Mouse (Mus musculus) neural tube, embryonic 15.5 days (tissue): ENCODE measurements at regions not wholly inside any gene's neighbourhood (a gene's known extent, or its start where the extent isn't known, plus 50 kb on each side); places are given as distances from the start of the nearest gene placed in this dataset.

Experiments
- ATAC-seq: fragments of 200-750 bp; cut with Nextera tagmentation; 2 replicates; pipeline ENCODE4 v1.8.0; 2017; ENCODE audit warnings: mild to moderate bottlenecking, moderate TSS enrichment, moderate library complexity; ENCODE audit not compliant: low FRiP score
- H3K27ac ChIP-seq: fragments of 300-500 bp; sonication (generic); replicated peaks from 2 replicates; pipeline ENCODE4 v1.5.1; 2015; ENCODE audit warnings: mild to moderate bottlenecking, inconsistent platforms
- H3K27me3 ChIP-seq: fragments of 300-500 bp; sonication (generic); replicated peaks from 2 replicates; pipeline ENCODE4 v1.6.1; 2015; ENCODE audit warnings: inconsistent platforms
- H3K36me3 ChIP-seq: fragments of 300-500 bp; sonication (generic); 2 replicates; pipeline ENCODE4 v1.6.1; 2015; ENCODE audit warnings: inconsistent platforms
- H3K4me1 ChIP-seq: fragments of 300-500 bp; sonication (generic); 2 replicates; pipeline ENCODE4 v1.6.1; 2015; ENCODE audit warnings: inconsistent platforms
- H3K4me2 ChIP-seq: fragments of 300-500 bp; sonication (generic); 2 replicates; pipeline ENCODE4 v1.6.1; 2015; ENCODE audit warnings: inconsistent platforms, mild to moderate bottlenecking, moderate library complexity
- H3K4me3 ChIP-seq: fragments of 300-500 bp; sonication (generic); replicated peaks from 2 replicates; pipeline ENCODE4 v1.5.1; 2015; ENCODE audit warnings: mild to moderate bottlenecking, inconsistent platforms
- H3K9ac ChIP-seq: fragments of 300-500 bp; sonication (generic); replicated peaks from 2 replicates; pipeline ENCODE4 v1.6.1; 2015; ENCODE audit warnings: mild to moderate bottlenecking, inconsistent platforms
- H3K9me3 ChIP-seq: fragments of 300-500 bp; sonication (generic); replicated peaks from 2 replicates; pipeline ENCODE4 v1.6.1; 2016; ENCODE audit warnings: inconsistent platforms
- WGBS: fragments of 180-500 bp; shearing (Covaris S2); methylation state at CpG from one replicate; pipeline ENCODE4 v1.1.7; 2015; ENCODE audit warnings: mixed read lengths; 5-methylcytosine and 5-hydroxymethylcytosine counted together

- Histone ChIP-seq H3K27ac (no peak overlapping the region), H3K9me3 (no peaks in the 10 kb centered on the region), H3K36me3 (no peaks in the 10 kb centered on the region), H3K9ac (no peak overlapping the region), H3K4me3 (no peak overlapping the region), H3K27me3 (no peaks in the 10 kb centered on the region), H3K4me1 (no peaks in the 10 kb centered on the region), H3K4me2 (no peak overlapping the region)
- no peak for ATAC-seq
- WGBS: 87% methylated on average over 4 of the region's 4 CpGs
These were observed 66.2 kb downstream of the A730009L09Rik start for GRCm38 (mm10) chr16:84581166-84581565.

DNA sequence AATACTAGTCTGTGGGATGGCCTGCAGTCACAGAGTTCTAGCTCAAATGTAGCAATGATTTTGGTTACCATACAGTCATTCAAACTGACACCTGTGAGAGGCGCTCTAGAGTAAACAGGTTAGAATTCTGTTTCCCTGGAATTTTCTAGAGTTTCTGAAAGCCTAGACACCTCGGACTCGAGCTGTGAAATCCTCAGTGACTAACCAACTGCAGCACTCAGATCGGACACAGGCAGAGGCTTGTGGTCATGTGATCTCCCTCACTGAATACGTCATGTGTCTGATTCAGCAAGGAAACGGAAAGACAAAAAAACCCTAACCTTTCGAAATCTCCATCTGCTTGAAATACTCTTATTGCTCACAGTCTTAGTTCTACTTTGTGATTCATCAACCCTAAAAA, 68.4 kb downstream of the A730009L09Rik start:
- Histone ChIP-seq H3K9me3 (no peaks in the 10 kb centered on the region), H3K9ac (no peak overlapping the region), H3K27me3 (no peaks in the 10 kb centered on the region), H3K4me3 (no peak overlapping the region), H3K36me3 (no peaks in the 10 kb centered on the region), H3K4me1 (no peaks in the 10 kb centered on the region), H3K27ac (no peak overlapping the region), H3K4me2 (no peak overlapping the region)
- ATAC-seq: no peak
- WGBS: 82% methylated on average over 7 of the region's 7 CpGs

- WGBS: 90% methylated on average over 19 of the region's 19 CpGs
- H3K9me3 ChIP-seq: no peaks in the 10 kb centered on the region
- H3K4me2 ChIP-seq: no peak overlapping the region
- H3K27me3 ChIP-seq: no peaks in the 10 kb centered on the region
- no peak overlapping the region for H3K4me3 ChIP-seq
- no peak for ATAC-seq
- H3K9ac ChIP-seq: no peak overlapping the region
- H3K4me1 ChIP-seq: no peaks in the 10 kb centered on the region
- no peaks in the 10 kb centered on the region for H3K36me3 ChIP-seq
- H3K27ac ChIP-seq: no peak overlapping the region
These were observed 68.9 kb downstream of the A730009L09Rik start for GRCm38 (mm10) chr16:84583773-84584229.

DNA sequence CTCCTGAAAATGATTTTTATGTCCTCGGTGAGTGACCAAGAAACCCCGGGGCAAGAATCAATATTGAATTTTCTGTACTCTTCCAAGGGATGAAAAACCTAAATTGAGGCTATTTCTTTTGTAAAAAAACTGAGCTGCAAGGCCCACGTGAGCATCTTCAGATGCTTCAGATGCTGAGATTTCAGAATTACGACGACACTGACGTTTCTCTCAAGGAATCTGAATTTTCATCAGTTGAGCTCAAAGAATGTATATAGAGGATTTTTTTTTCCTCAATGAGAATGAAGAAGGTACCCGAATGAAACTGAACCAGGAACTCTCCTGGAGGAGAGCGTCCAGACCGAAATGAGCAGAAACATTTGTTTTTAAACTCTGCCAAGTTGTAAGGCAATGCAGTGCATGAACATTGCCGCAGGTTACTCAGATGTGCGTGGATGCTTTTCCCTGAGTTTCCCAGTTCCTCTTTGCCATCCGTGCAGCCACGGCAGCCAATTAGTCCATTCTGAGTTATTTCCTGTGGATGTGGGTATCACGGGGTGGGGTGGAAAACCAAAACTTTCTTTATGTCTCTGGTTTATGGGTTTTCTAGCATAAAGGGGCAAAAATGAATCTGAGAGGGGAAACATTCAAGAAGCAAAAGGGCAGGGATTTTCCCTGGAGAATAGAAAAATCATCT, 69.9 kb downstream of the A730009L09Rik start:
- Histone ChIP-seq H3K9me3 (no peaks in the 10 kb centered on the region), H3K4me2 (no peak overlapping the region), H3K4me1 (no peaks in the 10 kb centered on the region), H3K27ac (no peak overlapping the region), H3K4me3 (no peak overlapping the region), H3K9ac (no peak overlapping the region), H3K36me3 (no peaks in the 10 kb centered on the region), H3K27me3 (no peaks in the 10 kb centered on the region)
- 88% methylated on average over 14 of the region's 14 CpGs for WGBS
- no peak for ATAC-seq

DNA sequence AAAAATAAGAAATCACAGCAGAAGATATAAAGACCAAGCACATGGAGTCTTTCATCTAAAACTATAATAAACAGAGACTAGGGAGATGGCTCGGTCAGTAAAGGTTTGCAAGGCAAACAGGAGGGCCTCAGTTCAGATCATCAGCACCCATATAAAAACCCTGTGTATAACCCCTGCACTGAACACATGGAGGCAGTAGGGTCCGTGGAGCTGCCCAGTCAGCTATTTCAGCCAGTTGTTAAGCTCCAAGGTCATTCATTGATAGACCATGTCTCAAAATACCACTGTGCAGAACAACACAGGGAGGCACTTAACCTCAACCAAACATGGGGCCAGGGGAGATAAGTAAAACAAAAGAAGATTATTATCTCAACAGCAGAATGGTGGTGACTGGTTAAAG, 78.1 kb downstream of the A730009L09Rik start:
- Histone ChIP-seq H3K27ac (no peak overlapping the region), H3K4me2 (no peak overlapping the region), H3K27me3 (no peaks in the 10 kb centered on the region), H3K9ac (no peak overlapping the region), H3K36me3 (no peaks in the 10 kb centered on the region), H3K4me3 (no peak overlapping the region), H3K9me3 (no peaks in the 10 kb centered on the region), H3K4me1 (no peaks in the 10 kb centered on the region)
- ATAC-seq: no peak
- WGBS: 76% methylated on average over 2 of the region's 2 CpGs

DNA sequence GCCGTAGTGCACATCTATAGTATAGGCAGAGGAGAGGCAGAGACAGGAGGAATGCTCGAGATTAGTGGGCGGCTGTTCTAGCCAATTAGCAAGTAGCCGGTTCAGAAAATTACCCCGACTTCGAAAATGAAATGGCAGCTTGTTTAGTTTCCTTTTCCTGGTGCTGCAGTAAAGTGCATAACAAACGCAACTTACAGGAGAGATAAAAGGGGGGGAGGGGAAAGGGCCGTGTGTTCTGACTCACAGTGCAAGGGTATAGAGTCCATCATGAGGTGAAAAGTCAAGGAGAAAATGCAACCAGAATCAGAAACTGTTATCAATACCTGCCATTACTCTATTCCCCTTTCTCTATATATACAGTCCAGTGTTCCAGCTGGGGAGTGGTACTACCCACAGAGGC, 88.0 kb downstream of the A730009L09Rik start:
- H3K36me3 ChIP-seq: no peaks in the 10 kb centered on the region
- no peak overlapping the region for H3K4me2 ChIP-seq
- no peaks in the 10 kb centered on the region for H3K9me3 ChIP-seq
- no peak overlapping the region for H3K9ac ChIP-seq
- ATAC-seq: no peak
- H3K27ac ChIP-seq: no peak overlapping the region
- 92% methylated on average over 8 of the region's 8 CpGs for WGBS
- H3K4me1 ChIP-seq: no peaks in the 10 kb centered on the region
- H3K4me3 ChIP-seq: no peak overlapping the region
- no peaks in the 10 kb centered on the region for H3K27me3 ChIP-seq

- Histone ChIP-seq H3K9ac (no peak overlapping the region), H3K4me2 (no peak overlapping the region), H3K36me3 (no peaks in the 10 kb centered on the region), H3K27me3 (no peaks in the 10 kb centered on the region), H3K4me1 (no peaks in the 10 kb centered on the region), H3K9me3 (no peaks in the 10 kb centered on the region), H3K27ac (no peak overlapping the region), H3K4me3 (no peak overlapping the region)
- no peak for ATAC-seq
- WGBS: 100% methylated on average over 1 of the region's 1 CpGs
These were observed 88.7 kb downstream of the A730009L09Rik start for GRCm38 (mm10) chr16:84603465-84604205.

GRCm38 (mm10) chr16:84604272-84604975, 89.5 kb downstream of the A730009L09Rik start:
- Histone ChIP-seq H3K4me2 (no peak overlapping the region), H3K27me3 (no peaks in the 10 kb centered on the region), H3K27ac (no peak overlapping the region), H3K4me1 (no peaks in the 10 kb centered on the region), H3K9me3 (no peaks in the 10 kb centered on the region), H3K4me3 (no peak overlapping the region), H3K36me3 (no peaks in the 10 kb centered on the region), H3K9ac (no peak overlapping the region)
- no peak for ATAC-seq
- 86% methylated on average over 9 of the region's 9 CpGs for WGBS

DNA sequence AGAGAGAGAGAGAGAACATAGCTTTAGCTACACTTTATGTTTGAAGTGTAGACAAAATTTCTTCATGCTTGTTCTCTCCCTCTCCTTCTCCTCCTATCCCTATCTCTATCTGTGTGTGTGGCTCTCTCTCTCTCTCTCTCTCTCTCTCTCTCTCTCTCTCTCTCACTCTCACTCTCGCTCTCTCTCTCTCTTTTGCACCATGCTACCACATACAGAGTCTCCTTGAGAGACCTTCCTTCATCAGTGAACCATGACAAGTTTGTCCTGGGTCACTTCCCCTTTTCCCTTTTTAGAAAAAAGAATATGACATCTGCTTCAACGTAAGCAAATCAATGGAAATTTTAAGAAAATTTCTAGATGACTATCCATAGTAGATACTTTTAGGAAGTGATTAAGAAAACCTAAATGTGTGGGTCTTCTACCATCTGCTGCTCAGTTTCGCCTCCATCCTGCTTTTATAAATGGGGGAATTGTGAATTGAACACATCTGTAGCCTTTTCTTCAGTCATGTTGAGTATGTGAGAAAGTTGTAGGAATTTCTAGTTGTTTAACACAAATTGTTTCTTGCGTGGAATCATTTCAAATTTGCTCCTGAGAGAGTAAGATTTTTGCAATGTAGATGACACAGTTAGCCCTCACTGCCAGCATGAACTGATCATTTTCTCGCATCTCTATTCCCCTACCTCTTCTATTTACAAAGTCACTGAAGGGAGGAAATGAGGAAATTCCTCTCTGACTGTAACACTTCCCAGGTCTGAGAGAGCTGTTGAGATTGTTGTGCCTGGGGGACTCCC, 91.3 kb downstream of the A730009L09Rik start:
- Histone ChIP-seq H3K9me3 (no peaks in the 10 kb centered on the region), H3K36me3 (no peaks in the 10 kb centered on the region), H3K4me1 (no peaks in the 10 kb centered on the region), H3K4me2 (no peak overlapping the region), H3K4me3 (no peak overlapping the region), H3K27me3 (no peaks in the 10 kb centered on the region), H3K27ac (no peak overlapping the region), H3K9ac (no peak overlapping the region)
- ATAC-seq: no peak
- WGBS: 83% methylated on average over 5 of the region's 5 CpGs

- Histone ChIP-seq H3K4me1 (no peaks in the 10 kb centered on the region), H3K36me3 (no peaks in the 10 kb centered on the region), H3K4me2 (no peak overlapping the region), H3K9me3 (no peaks in the 10 kb centered on the region), H3K4me3 (no peak overlapping the region), H3K27me3 (no peaks in the 10 kb centered on the region), H3K9ac (no peak overlapping the region), H3K27ac (no peak overlapping the region)
- ATAC-seq: no peak
- 77% methylated on average over 2 of the region's 2 CpGs for WGBS
These were observed 91.8 kb downstream of the A730009L09Rik start for GRCm38 (mm10) chr16:84606804-84607095.

DNA sequence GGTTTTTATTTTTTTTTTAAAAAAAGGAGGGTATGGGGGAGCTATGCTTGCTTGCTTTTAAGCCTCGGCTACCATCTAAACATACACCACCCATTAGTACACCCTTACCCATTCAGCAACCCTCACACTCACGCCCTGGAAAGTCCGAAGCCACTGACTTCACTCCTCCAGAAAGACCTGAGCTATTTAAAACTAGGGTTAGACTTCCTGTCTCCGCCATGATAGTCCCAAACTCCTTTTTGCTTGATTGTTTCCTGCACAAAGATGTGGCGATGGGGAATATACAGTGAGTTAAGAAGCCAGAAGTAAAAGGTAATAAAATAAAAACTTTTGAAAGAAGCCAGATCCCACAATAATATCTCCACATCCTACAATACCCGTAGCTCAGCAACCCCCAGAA, 92.6 kb downstream of the A730009L09Rik start:
- no peaks in the 10 kb centered on the region for H3K4me1 ChIP-seq
- H3K27ac ChIP-seq: no peak overlapping the region
- H3K27me3 ChIP-seq: no peaks in the 10 kb centered on the region
- H3K9ac ChIP-seq: no peak overlapping the region
- no peak overlapping the region for H3K4me3 ChIP-seq
- H3K36me3 ChIP-seq: no peaks in the 10 kb centered on the region
- 94% methylated on average over 6 of the region's 6 CpGs for WGBS
- no peak overlapping the region for H3K4me2 ChIP-seq
- no peaks in the 10 kb centered on the region for H3K9me3 ChIP-seq
- ATAC-seq: no peak
